Mouse (Mus musculus) heart, adult 2 months (tissue): ENCODE results near the gene Kntc1.

Experiments
- CTCF ChIP-seq: fragments of 200-600 bp; IDR thresholded peaks from 2 replicates; pipeline ENCODE4 v1.8.1; 2022; ENCODE audit warnings: antibody characterized with exemption, mild to moderate bottlenecking, moderate library complexity
- EP300 ChIP-seq: fragments of 200-500 bp; IDR thresholded peaks from 2 replicates; pipeline ENCODE4 v1.6.1; 2011; ENCODE audit warnings: low read depth, low read length, control low read depth; ENCODE audit not compliant: insufficient read depth
- POLR2A ChIP-seq: fragments of 200-500 bp; IDR thresholded peaks from 2 replicates; pipeline ENCODE4 v1.6.1; 2011; ENCODE audit warnings: mild to moderate bottlenecking, low read depth, low read length, control low read depth; ENCODE audit not compliant: insufficient read depth

- no peak for TF ChIP-seq CTCF
- no peak for TF ChIP-seq POLR2A
- no peak for TF ChIP-seq EP300
Observed at GRCm38 (mm10) chr5:123822706-123823105, 73.2 kb downstream of the Kntc1 start.
